Mouse (Mus musculus) embryonic facial prominence, embryonic 10.5 days (tissue): ENCODE results near the gene Ech1. TPM values are rescaled to one million over a fixed set of nuclear protein-coding genes. Genes with fewer than 3 reads are reported as not detected.

Source experiments
- DNase-seq: peaks from one replicate; pipeline ENCODE4 v3.0.0-alpha.2; 2017; ENCODE audit warnings: low spot score
- H3K27ac ChIP-seq: fragments of 300-500 bp; sonication (generic); replicated peaks from 2 replicates; pipeline ENCODE4 v1.5.1; 2016; ENCODE audit warnings: mild to moderate bottlenecking
- H3K27me3 ChIP-seq: fragments of 300-500 bp; sonication (generic); replicated peaks from 2 replicates; pipeline ENCODE4 v1.6.1; 2016; ENCODE audit warnings: low read depth, mild to moderate bottlenecking; ENCODE audit not compliant: poor library complexity, severe bottlenecking
- H3K36me3 ChIP-seq: fragments of 300-500 bp; sonication (generic); replicated peaks from 2 replicates; pipeline ENCODE4 v1.6.1; 2016; ENCODE audit warnings: mild to moderate bottlenecking, moderate library complexity
- H3K4me1 ChIP-seq: fragments of 300-500 bp; sonication (generic); 2 replicates; pipeline ENCODE4 v1.6.1; 2016
- H3K4me3 ChIP-seq: fragments of 300-500 bp; sonication (generic); 2 replicates; pipeline ENCODE4 v1.5.1; 2016; ENCODE audit warnings: mild to moderate bottlenecking, moderate library complexity
- H3K9me3 ChIP-seq: fragments of 300-500 bp; sonication (generic); 2 replicates; pipeline ENCODE4 v1.6.1; 2016; ENCODE audit warnings: mild to moderate bottlenecking
- WGBS: fragments of 180-500 bp; shearing (Covaris S2); methylation state at CpG from one replicate; pipeline ENCODE4 v1.1.7; 2016; 5-methylcytosine and 5-hydroxymethylcytosine counted together
- polyA plus RNA-seq: library from polyadenylated mRNA; unstranded; fragments of >200 nt; fragmentation: Nextera tagmentation; extraction: Ambion mirVana; gene quantifications from 2 replicates; pipeline ENCODE4 v1.2.1, GENCODE M21; 2016

Ech1 gene
- 75.8 and 81.7 TPM in 2 replicates for polyA plus RNA-seq

DNA sequence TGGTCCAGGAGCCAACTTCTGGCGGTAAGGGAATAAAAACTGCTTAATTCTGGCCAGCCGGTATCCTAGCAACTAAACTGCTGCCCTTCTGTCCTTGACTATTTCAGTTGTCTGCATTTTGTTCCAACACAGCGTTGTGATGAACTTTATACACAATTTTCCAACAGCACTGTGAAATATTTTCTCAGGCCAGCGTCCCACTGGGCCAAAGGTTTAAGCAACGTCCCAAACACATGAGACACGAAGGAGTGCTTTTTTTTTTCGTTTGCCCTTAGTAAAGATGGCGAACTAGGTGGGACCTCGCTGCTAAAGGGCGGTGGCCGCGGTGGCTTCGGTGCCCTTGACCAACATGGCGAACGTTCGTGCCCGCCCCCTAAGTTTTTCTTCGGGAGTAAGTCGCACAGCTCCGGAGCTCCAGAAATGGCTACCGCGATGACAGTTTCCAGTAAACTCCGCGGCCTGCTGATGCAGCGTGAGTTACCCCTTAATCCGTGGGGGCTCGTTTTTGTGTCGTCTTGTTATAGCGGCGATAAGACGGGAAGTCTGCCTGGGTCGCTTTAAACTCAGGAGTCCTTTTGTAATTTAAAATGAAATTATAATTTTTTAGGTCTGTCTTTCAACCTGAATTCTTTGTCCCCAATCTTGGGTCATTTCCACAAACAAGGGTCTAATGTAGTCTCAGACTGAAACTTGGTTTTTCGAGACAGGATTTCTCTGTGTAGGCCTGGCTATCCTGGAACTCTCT is at the start of gene Ech1:
Gene Ech1 (plus strand): TSS at position 277 of the 745 bp plus-strand sequence.
- H3K27ac ChIP-seq = peak within 1 kb of the TSS; percentile 84

DNA sequence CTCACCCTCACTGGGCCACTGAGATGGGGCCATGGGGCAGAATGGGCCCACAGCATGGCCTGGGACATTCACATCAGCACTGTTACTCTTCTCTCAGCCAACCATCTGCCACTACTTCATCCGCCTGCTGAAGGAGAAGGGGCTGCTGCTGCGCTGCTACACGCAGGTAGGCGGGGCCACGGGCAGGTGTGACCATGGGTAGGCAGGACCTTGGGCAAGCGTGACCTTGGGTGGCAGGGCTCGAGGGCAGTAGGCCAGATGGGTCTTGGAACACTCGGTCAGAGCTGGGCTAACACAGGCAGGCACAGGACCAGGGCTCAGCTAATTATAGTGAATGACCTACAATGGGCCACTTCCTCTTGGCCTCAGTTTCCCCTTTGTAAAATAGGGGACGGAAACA is 46.2 kb upstream of the Ech1 start:
- H3K36me3 ChIP-seq = peaks cover 40% of the 10 kb centered on the region
- H3K4me1 ChIP-seq = peaks cover 17% of the 10 kb centered on the region
- no peak for DNase-seq
- H3K9me3 ChIP-seq = no peaks in the 10 kb centered on the region
- no peaks in the 10 kb centered on the region for H3K27me3 ChIP-seq
- H3K4me3 ChIP-seq = no peak overlapping the region
- H3K27ac ChIP-seq = no peak overlapping the region
- 84% methylated on average over 9 of the region's 9 CpGs for WGBS

More for the DNA sequence above, at the start of gene Ech1:
- no peaks in the 10 kb centered on the region for H3K27me3 ChIP-seq
- peak; percentile 92 for DNase-seq
- H3K4me1 ChIP-seq = peaks cover 28% of the 10 kb centered on the region
- H3K4me3 ChIP-seq = peak within 1 kb of the TSS; percentile 58
- H3K9me3 ChIP-seq = 0 out of 2 replicates have a peak, but pooled peaks cover 4% of the 10 kb centered on the region
- 3% methylated on average over 33 of the region's 33 CpGs for WGBS
- peaks cover 47% of the 10 kb centered on the region for H3K36me3 ChIP-seq

DNA sequence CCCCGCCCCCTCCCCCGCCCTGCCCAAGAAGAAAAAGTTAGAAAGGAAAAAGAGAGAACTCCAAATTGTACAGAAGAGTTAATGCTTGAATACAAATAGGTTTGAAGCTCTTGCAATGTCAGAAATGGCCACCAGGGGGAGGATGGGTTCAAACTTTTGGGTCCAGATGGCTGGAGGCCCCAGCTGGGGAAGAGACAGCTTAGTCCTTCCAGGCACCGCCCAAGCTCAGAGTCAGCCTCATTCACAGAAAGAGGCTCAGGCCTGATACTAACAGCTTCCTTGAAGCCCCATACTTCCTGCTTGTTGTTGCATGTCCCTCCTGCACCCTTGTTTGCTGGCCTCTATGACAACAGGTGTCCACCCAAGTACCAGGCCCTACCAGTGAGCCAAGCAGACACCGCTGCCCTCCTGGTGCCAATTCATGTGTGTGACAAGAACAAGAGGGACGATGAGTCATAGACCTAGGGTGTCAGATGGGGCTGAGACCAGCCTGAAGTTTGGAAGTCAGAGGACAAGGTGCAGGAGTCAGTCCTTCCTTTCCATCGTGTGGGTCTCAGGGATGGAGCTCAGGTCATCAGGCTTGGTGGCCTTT is 44.9 kb upstream of the Ech1 start:
- H3K4me1 ChIP-seq = peaks cover 18% of the 10 kb centered on the region
- peaks cover 48% of the 10 kb centered on the region for H3K36me3 ChIP-seq
- WGBS = 47% methylated on average over 6 of the region's 6 CpGs
- H3K27me3 ChIP-seq = no peaks in the 10 kb centered on the region
- H3K27ac ChIP-seq = peak overlapping the region; percentile 67
- no peaks in the 10 kb centered on the region for H3K9me3 ChIP-seq
- DNase-seq = peak; percentile 84
- no peak overlapping the region for H3K4me3 ChIP-seq

DNA sequence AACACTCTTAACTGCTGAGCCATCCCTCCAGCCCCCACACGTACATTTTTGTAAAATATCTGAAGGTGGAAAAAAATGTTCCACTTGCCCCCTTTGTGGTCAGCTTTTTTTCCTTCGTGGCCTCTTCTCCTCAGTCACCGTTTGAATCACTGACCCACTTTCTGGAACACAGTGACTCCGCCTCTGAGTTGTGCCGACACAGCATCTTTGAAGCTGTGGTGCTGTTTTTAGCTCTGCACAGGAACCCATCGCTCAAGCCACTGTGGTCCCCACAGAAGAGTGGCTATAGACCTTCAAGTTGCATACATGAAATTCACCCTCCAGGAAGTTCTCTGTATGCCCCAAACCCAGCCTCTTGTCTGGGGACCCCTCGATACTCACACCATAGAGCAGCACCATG is 44.2 kb upstream of the Ech1 start:
- no peaks in the 10 kb centered on the region for H3K27me3 ChIP-seq
- peaks cover 48% of the 10 kb centered on the region for H3K36me3 ChIP-seq
- 84% methylated on average over 7 of the region's 7 CpGs for WGBS
- H3K9me3 ChIP-seq = no peaks in the 10 kb centered on the region
- H3K27ac ChIP-seq = no peak overlapping the region
- H3K4me1 ChIP-seq = peaks cover 22% of the 10 kb centered on the region
- H3K4me3 ChIP-seq = no peak overlapping the region
- DNase-seq = no peak

DNA sequence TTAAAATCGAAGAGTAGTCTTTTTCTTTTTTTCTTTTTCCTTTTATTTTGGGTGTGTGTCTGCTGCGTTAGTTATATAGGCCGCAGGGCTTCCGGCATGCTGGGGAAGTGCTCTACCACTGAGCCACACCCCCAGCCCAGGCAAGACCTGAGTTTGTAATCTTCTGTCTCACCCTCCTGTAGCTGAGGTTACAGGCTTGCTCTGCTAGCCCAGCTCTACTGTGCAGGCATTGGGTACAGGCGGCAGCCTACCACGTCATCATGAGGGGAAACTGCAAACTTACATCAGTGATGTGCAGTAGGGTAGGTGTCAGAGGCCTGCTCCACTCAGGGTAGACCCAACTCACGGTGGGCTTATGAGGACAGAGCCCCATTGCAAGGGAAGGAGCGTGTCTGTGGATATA is 43.8 kb upstream of the Ech1 start:
- no peak overlapping the region for H3K4me3 ChIP-seq
- no peak overlapping the region for H3K27ac ChIP-seq
- H3K9me3 ChIP-seq = no peaks in the 10 kb centered on the region
- peaks cover 49% of the 10 kb centered on the region for H3K36me3 ChIP-seq
- no peaks in the 10 kb centered on the region for H3K27me3 ChIP-seq
- DNase-seq = no peak
- WGBS = 92% methylated on average over 8 of the region's 8 CpGs
- H3K4me1 ChIP-seq = peaks cover 22% of the 10 kb centered on the region

DNA sequence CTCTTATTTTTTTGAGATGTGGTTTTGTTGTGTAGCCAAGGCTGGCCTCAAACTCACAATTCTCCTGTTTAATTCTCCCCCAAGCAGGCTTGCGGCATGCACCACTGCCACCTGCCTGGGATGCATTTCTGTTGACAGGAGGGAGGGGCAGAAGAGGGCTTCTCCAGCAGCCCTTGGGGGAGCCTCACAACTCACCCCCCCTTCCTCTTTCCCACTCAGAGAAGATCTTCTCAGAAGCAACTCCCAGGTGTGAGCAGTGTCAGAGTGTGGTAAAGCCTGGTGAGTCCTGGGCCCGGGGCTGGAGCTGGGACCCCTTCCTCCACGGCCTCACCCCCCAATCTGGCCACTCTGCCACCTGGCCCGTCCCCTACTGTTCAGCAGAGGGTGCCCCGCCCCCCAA is 39.9 kb upstream of the Ech1 start:
- Histone ChIP-seq H3K27ac (no peak overlapping the region), H3K4me1 (peaks cover 45% of the 10 kb centered on the region), H3K27me3 (no peaks in the 10 kb centered on the region), H3K36me3 (peaks cover 51% of the 10 kb centered on the region), H3K4me3 (no peak overlapping the region), H3K9me3 (no peaks in the 10 kb centered on the region)
- DNase-seq = no peak
- WGBS = 77% methylated on average over 5 of the region's 5 CpGs

DNA sequence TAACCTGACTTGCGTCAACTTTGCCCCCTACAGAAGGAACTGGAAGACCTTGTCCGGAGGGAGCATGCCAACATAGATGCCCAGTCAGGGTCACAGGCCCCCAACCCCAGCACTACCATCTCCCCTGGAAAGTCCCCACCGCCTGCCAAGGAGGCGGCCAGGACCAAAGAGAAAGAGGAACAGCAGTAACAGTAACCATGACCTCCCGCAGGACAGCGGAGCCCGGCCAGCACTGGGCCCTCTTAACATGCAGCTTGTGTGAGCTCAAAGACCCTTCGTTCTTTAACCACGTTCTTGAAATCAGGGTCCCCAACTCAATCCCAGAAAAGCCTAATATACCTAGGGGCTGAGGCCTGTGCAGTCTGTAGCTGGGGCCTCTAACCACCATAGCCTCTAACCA is 37.1 kb upstream of the Ech1 start:
- H3K4me1 ChIP-seq = peaks cover 60% of the 10 kb centered on the region
- no peak overlapping the region for H3K4me3 ChIP-seq
- DNase-seq = no peak
- WGBS = 93% methylated on average over 9 of the region's 9 CpGs
- H3K9me3 ChIP-seq = no peaks in the 10 kb centered on the region
- no peaks in the 10 kb centered on the region for H3K27me3 ChIP-seq
- H3K27ac ChIP-seq = peak overlapping the region; percentile 73
- peaks cover 47% of the 10 kb centered on the region for H3K36me3 ChIP-seq

DNA sequence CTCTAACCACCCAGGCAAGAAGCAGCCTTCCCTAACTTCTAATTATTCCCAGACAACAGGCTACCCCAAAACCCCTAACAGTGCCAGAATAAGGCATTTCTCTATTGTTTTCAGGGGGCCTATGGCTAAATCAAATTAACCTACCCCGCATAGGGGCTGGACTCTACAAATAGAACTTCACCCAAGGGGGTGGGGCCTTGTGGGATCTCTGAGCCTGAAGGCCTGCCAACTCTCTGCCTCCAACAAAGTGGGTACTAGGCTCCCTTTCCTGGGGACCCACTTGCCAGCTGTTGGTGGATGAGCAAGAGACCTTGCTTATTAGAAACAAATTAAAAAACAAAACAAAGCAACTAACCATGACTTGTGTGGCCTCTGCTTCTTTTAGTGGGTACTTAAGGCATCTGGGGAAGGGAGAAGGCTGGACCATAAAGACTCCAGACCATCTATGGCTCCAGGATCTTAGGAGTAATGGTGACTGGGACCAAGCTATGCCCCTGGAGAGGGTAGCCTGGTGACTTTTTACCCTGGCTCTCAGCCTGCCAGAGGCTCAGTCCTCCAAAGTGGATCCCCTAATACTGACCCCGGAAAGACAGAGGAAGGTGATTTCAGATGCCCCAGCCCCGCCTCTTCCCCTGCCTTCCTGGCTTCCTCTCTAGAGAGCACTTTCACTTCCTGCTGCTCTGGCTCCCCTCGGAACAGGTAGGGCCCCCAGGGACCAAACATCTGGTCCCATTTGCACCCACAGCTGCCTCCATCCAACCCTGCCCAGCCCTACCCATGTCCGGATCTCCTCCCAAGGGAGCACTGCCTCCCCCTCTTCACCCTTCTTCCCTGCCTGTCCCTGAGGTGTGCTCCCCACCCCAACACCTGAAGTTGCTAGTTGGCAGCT is 36.5 kb upstream of the Ech1 start, which contains the start of gene Rinl:
Gene Rinl (plus strand): TSS at position 663 of the 889 bp plus-strand sequence.
- no peaks in the 10 kb centered on the region for H3K9me3 ChIP-seq

DNA sequence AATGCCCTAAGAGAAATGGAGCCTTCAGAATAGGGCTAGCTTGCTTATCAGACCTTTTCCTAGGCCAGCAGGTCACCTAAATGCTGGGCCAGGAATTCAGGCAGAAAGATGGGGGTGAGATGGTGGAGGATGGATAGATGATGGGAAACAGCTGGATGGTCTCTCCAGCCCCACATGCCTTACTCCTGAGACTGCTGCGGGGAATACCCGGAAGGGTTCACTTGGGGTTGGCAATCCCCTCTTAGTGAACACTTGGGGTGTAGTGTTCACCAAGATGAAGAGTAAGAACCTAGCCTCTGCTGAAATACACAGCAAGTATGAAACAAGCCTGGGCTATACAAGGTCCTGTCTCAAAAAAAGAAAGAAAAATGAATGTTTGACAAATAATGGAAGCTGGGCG is 35.8 kb upstream of the Ech1 start:
- peak overlapping the region; percentile 73 for H3K27ac ChIP-seq
- peaks cover 60% of the 10 kb centered on the region for H3K4me1 ChIP-seq
- H3K36me3 ChIP-seq = peaks cover 36% of the 10 kb centered on the region
- no peak for DNase-seq
- WGBS = 63% methylated on average over 3 of the region's 3 CpGs
- no peaks in the 10 kb centered on the region for H3K27me3 ChIP-seq
- H3K9me3 ChIP-seq = no peaks in the 10 kb centered on the region
- no peak overlapping the region for H3K4me3 ChIP-seq

More for the DNA sequence above, 36.5 kb upstream of the Ech1 start, which contains the start of gene Rinl:
- peak within 1 kb of the TSS; percentile 73 for H3K27ac ChIP-seq
- H3K27me3 ChIP-seq = no peaks in the 10 kb centered on the region
- H3K4me3 ChIP-seq = no peak within 1 kb of the TSS
- H3K4me1 ChIP-seq = peaks cover 60% of the 10 kb centered on the region
- H3K36me3 ChIP-seq = peaks cover 42% of the 10 kb centered on the region
- DNase-seq = no peak
- WGBS = 66% methylated on average over 5 of the region's 5 CpGs

DNA sequence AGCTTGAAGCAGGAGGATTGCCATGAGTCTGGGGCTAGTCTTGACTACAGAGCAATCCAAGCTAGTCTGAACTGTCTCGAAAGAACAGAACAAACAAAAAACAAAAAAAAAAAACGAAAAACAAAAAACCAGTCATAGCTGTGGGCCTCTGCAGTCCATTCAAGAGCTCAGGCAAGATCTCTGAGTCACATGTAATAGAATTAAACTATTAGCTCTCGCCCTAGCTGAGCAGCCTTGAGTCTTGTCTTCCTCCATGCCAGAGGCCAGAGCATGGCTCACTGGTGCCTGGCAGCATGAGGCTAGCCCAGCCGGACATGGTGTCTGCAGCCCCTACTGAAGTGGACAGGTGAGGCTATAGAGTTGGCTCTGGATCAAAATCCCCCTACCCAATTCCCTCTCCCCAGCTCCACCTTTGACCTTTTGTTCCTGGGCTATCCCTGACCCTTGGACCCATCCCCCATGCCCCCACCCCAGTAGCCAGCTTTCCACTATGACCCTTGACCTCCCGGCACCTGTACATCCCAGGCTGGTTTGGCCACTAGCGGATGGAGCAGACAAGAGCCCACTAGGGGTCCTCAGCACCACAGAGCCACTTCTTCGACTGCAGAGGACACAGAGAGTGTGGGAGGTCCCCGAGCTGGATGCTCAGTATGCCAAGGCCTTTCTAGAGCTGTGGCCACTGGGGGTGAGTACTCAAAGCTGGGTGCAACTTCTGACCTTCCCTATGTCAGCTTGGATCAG is 34.8 kb upstream of the Ech1 start:
- H3K9me3 ChIP-seq = no peaks in the 10 kb centered on the region
- no peak overlapping the region for H3K4me3 ChIP-seq
- H3K27ac ChIP-seq = peak overlapping the region; percentile 73
- peaks cover 53% of the 10 kb centered on the region for H3K4me1 ChIP-seq
- 44% methylated on average over 8 of the region's 8 CpGs for WGBS
- H3K27me3 ChIP-seq = no peaks in the 10 kb centered on the region
- peaks cover 28% of the 10 kb centered on the region for H3K36me3 ChIP-seq
- DNase-seq = peak; percentile 48

DNA sequence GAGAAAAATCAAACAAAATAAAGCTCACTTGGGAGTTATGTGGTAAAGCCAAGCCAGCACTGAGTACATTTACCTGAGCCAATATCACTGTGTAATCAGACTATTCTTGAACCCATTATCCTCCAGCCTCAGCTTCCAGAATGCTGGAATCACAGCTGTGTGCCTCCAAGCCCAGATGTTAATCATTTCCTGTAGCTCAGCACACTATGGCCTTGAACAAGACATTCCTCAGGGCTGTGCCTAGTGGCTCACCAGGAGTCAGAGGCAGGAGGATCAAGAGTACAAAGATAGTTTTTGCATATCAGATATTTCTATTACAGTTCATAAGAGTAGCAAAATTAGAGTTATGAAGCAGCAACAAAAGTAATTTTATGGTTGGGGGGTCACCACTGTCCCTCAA is 33.3 kb upstream of the Ech1 start:
- H3K9me3 ChIP-seq = no peaks in the 10 kb centered on the region
- no peak overlapping the region for H3K4me3 ChIP-seq
- DNase-seq = no peak
- H3K27me3 ChIP-seq = no peaks in the 10 kb centered on the region
- peaks cover 14% of the 10 kb centered on the region for H3K36me3 ChIP-seq
- H3K4me1 ChIP-seq = peaks cover 62% of the 10 kb centered on the region
- H3K27ac ChIP-seq = 0 out of 2 replicates have a peak overlapping the region, but pooled peaks have one; percentile 65
